Mouse (Mus musculus): Measurements from ENCODE around the gene Rasgef1a.

Gene Rasgef1a

DNA sequence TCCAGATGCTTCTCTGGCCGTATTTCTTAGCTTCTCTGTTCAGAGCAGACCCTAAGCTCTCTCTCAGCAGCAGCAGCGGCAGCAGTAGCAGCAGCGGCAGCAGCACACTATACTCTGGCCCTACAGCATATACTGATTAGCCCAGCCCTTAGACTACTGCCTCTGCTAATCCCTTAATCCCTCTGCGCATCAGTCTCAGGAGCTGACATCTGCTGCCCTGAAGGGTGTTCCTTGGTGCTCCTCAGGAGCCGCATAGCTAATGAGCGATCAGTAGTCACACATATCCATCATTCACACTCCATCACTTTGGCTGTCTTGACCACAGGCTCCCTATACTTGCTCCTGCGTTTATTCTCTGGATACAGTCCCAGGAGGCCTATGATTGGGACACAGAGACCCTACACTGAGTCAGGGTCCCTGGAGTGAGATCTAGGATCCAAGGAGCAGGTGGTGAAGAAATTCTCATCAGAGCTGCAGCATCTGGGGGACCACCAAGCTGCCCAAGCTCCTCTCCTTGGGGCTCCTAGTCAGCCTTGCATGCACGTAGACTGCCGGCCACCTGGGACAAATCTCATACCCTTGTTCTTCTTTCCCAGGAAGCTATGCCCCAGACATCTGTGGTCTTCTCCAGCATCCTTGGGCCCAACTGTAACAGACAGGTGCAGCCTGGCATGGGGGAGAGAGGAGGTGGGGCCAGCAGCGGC is 68.7 kb downstream of the Rasgef1a start:
- ChIA-PET CTCF (interaction anchor here in 1 of 4 experiments (1.2 to 1.4 kb wide), 2 partner anchors 14 to 15 kb away, joined by 3 to 7 read pairs; no protein-coding TSS in a partner anchor), POLR2A (interaction anchor here in 1 of 4 experiments (0.6 to 1.1 kb wide), 3 partner anchors 12 to 764 kb away, joined by 3 to 6 read pairs (median 3); no protein-coding TSS in a partner anchor)

DNA sequence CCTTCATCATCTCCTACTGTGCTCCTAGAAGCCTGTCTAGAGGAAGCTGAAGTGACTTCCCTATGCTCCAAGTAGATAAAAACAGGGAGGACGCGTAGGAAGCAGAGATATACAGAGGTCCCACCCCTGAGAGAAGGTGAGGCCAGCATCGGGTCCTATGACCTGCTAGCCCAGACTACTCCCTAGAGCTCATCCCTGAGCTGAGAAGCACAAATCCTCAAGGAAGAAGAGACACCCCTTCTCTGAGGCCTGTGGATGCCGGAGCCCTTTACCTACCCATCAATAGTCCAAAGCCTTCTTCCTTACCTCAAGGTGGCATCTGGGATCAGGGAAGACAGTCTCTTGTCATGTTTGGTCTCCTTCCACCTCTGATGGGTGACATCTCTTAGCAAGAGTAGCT is 69.5 kb downstream of the Rasgef1a start:
- ChIA-PET CTCF (no interaction called here), POLR2A (interaction anchor here in 2 of 4 experiments (0.6 to 2.6 kb wide), 4 partner anchors 10 to 763 kb away, joined by 3 to 8 read pairs (median 4); no protein-coding TSS in a partner anchor)

DNA sequence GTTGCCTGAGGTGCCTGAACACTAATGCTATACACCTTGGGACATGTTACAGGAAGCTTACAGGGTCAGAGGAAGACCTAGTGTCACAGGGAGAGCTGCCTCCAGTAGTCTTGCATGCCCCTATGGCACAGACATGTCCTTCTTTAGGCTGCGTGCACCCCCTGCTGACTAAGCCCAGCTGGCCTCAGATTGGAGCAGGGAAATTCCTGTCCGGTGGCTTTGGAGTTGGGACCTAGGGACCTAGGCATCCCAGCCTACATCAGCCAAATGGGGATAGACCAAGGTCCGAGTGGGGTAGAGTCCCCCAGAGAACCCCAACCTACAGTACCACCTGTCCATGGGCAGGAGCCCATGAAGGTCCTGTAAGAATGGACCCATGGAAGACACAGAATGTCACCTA is 71.1 kb downstream of the Rasgef1a start:
- POLR2A ChIA-PET = interaction anchor here in 1 of 4 experiments (2.6 kb wide), 1 partner anchor 16 kb away, joined by 8 read pairs; no protein-coding TSS in a partner anchor
- CTCF ChIA-PET = interaction anchor here in 3 of 4 experiments (0.6 to 1.1 kb wide), 3 partner anchors 16 to 130 kb away, joined by 3 to 4 read pairs (median 3); no protein-coding TSS in a partner anchor

DNA sequence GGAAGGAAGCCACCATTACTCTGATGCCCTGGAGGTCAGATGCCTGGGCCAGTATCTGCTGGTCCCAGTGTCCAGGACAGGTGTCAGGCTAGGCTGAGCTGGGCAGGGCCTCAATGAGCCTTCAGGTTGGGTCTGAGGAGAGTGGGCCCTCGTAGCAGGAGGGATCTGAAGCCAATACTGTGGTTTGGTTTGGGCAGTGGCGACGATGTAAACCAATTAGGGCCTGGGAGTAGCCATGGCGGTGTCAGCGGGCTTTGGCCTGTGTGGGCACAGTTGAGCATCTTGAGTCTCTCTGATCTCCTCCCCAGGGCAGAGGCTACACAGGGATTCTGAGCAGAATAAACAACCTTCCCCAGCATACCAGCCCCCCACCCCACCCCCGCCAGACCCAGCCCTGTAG is 72.4 kb downstream of the Rasgef1a start:
- ChIA-PET CTCF (interaction anchor here in 3 of 4 experiments (0.6 to 1.2 kb wide), 4 partner anchors 13 to 38 kb away, joined by 3 to 8 read pairs (median 3); no protein-coding TSS in a partner anchor), POLR2A (interaction anchor here in 1 of 4 experiments (0.6 to 0.7 kb wide), 2 partner anchors 155 to 184 kb away, joined by 5 read pairs; no protein-coding TSS in a partner anchor)

DNA sequence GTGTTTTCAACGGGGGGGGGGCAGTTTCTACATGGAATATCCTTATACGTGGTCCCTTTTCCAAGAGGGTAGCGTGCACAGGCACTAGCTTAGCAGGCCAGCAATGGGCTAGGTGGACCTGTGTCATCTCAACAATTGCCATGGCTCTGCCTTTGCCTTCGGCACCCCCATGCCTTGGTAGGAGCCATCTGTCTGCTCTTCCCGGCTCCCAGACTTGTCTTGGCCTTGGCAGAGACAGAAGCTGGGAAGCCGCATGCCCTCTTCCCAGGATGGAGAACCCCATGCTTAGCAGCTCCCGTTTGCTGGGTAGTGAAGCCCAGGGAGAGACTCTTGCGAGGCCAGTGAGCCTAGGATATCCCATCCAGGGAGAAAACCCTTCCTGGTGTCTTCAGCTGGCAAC is 73.4 kb downstream of the Rasgef1a start:
- ChIA-PET CTCF (interaction anchor here in 2 of 4 experiments (0.6 to 1.9 kb wide), 3 partner anchors 20 to 253 kb away, joined by 5 to 6 read pairs (median 5); no protein-coding TSS in a partner anchor), POLR2A (interaction anchor here in 2 of 4 experiments (1.0 to 2.5 kb wide), 4 partner anchors 9 to 22 kb away, joined by 3 to 6 read pairs (median 4); no protein-coding TSS in a partner anchor)

DNA sequence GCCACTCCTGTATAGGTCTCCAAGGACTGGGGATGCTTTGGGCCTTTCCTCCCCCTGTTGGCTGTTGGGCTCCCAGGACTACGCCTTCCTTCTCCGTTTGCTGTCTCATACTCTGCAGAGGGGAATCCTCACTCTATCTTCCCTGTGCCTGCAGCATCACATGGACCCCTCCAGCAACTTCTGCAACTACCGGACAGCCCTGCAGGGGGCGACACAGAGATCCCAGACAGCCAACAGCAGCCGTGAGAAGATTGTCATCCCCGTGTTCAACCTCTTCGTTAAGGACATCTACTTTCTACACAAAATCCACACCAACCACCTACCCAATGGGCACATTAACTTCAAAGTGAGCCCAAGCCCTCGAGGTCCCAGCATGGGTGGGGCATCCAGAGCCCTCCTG is 76.7 kb downstream of the Rasgef1a start:
- ChIA-PET CTCF (interaction anchor here in 1 of 4 experiments (1.5 kb wide), 1 partner anchor 23 kb away, joined by 6 read pairs; no protein-coding TSS in a partner anchor), POLR2A (no interaction called here)

DNA sequence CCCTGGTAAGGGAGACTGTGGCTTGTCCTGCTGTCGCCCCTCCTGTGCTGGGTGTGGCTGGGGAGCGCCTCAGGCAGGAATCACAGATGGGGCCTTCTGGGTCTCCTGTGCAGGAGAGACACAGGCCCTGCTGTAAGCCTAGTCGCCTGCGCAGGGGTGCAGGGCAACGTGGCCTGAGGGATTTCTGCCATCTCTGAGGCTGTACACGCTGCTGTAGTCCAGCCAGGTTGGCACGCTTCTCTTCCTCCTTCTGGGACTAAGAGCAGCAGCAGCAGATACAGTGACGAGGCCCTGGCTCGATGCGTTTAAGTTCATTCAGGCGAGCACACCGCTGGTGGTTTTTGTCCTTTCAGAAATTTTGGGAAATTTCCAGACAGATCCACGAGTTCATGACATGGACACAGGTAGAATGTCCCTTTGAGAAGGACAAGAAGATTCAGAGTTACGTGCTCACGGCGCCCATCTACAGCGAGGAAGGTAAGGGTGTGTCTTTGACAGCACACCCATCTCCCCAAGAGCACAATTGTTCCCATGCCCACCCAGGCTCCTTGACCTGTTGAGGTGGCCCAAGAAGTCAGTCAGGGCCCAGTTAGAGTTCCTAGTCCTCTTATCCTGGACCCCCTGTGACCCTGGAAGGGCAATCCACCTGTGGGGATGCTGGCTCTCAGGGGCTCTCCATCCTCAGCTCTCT is 77.7 kb downstream of the Rasgef1a start:
- CTCF ChIA-PET = interaction anchor here in 1 of 4 experiments (1.5 kb wide), 1 partner anchor 24 kb away, joined by 6 read pairs; no protein-coding TSS in a partner anchor
- POLR2A ChIA-PET = interaction anchor here in 2 of 4 experiments (0.6 kb wide), 3 partner anchors 11 to 538 kb away, joined by 3 to 8 read pairs (median 3); no protein-coding TSS in a partner anchor

DNA sequence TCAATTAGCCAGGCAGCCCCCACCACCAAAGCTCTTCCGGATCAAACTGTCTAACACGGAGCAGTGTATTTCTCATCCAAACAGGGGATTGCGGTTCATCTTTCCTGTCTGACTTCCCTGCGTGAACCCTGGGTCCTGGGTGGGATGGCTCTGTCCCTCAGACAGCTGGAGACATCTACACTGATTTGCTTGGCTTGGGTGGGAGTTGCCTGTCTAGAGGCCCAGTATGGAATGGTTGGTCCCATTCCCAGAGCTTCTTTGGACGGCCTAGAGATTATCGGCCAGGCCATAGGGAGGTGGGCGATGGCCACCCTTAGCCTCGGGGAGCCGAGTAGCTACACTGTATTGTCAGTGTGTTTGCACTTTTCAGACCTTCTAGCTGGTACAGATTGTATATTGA is 79.6 kb downstream of the Rasgef1a start:
- CTCF ChIA-PET = interaction anchor here in 1 of 4 experiments (1.0 kb wide), 1 partner anchor 9 kb away, joined by 3 read pairs; no protein-coding TSS in a partner anchor

DNA sequence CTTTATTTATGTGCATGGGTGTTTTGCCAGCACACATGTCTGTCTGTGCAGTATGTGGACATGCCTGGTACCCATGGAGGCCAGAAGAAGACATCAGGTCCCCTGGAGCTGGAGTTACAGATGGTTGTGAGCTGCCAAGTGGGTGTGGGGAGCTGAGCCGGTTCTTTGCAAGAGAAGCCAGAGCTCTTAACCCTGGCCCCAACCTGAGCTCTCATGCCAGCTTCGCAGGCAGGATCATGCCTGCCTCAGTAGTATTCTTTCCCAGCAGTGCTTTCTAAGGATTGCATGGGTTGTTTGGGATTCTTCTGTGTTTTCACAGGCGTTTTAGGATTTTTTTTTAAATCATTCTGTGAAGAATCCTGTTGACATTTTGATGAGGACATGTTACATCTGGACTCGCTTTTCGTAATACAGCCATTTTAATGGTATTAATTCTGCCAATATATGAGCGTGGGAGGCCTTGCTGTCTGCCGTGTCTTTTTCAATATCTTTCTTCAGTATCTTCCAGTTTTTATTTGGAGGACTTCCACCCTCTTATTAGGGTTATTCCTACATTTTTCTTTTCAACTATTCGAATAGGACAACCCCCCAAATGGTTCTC is 86.6 kb downstream of the Rasgef1a start:
- ChIA-PET POLR2A (interaction anchor here in 3 of 4 experiments (0.6 to 2.8 kb wide), 3 partner anchors 32 to 321 kb away, joined by 4 to 19 read pairs (median 4); partner anchors contain the start of gene Bms1 (in 1 of the 3)), CTCF (interaction anchor here in 2 of 4 experiments (0.7 to 2.6 kb wide), 5 partner anchors 23 to 1965 kb away, joined by 3 to 30 read pairs (median 3); partner anchors contain the start of gene Bms1 (in 1 of the 2))

More for the DNA sequence above, 79.6 kb downstream of the Rasgef1a start:
- POLR2A ChIA-PET = interaction anchor here in 1 of 4 experiments (1.2 kb wide), 1 partner anchor 10 kb away, joined by 3 read pairs; no protein-coding TSS in a partner anchor

DNA sequence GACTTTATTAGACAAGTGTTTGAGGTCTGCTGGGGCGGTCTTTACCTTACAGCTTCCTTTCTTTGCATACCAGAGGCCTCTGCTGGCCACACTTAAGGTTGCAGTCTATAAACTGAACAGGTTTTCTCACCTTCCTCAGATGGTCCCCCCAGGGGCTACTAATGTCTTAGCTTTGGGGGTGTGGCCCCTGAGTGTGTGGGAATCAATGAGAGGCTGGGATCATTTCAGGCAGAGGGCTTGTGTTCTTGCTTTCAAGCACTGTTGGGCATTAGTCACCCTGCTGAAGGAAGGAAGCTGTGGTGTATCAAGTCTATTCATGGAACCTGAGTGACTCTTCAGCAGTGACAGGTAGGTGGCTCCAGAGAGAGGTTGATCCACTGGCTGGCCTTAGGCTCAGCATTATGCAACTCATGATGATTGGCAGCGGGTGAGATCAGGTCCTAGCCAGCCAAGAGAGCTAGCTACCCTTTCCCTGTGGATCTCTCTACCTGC is 88.1 kb downstream of the Rasgef1a start:
- ChIA-PET CTCF (interaction anchor here (0.5 to 2.6 kb wide), 28 partner anchors 9 to 424 kb away, joined by 3 to 44 read pairs (median 4); partner anchors contain the start of gene Bms1 (in 1 of the 4)), POLR2A (interaction anchor here (0.6 to 2.8 kb wide), 15 partner anchors 10 to 320 kb away, joined by 3 to 19 read pairs (median 3); partner anchors contain the start of genes Bms1 (in 1 of the 4) and Csgalnact2 (in 1 of the 4))

DNA sequence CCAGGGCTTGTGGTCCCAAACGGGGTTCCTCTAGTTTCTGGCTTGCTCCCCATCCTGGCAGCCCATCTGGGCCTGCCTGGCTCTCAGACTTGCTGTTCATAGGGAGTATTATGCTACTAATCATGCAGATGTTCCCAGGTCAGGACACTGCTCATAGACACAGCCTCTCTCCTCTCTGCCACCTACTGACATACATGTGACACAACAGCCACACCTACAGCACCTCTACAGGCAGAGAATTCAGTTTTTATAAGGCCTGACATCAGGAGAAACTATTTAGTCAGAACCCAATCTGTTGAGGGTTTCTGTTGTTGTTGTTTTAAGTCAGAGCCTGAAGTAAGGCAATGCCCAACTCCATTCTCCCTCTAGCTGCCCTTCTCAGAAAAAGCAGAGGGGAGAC is 100.6 kb downstream of the Rasgef1a start:
- ChIA-PET POLR2A (no interaction called here), CTCF (interaction anchor here in 1 of 4 experiments (0.6 kb wide), 1 partner anchor 1296 kb away, joined by 3 read pairs; no protein-coding TSS in a partner anchor)

DNA sequence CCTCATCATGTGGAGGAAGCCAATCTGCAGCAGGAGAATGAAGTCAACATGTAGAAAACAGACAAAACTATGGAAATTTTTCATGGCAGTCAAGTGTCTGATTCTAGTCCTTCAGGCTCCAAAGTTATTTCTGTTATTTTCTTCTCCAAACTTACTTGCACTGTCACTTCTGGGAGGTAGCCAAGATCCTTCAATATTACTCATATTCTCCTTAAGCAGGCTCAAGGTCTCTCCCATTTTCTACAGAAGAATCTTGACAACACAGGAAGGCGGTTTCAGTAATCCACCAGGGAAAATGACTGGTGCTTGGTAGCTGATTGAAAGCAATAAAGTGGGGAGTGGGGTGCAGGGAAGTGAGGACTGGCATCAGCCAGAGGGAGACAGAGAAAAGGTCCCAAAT is 111.5 kb downstream of the Rasgef1a start:
- ChIA-PET CTCF (interaction anchor here in 1 of 4 experiments (0.5 kb wide), 1 partner anchor 60 kb away, joined by 3 read pairs; no protein-coding TSS in a partner anchor), POLR2A (interaction anchor here in 1 of 4 experiments (2.7 kb wide), 1 partner anchor 16 kb away, joined by 7 read pairs; the partner anchor contains the start of gene Csgalnact2)

DNA sequence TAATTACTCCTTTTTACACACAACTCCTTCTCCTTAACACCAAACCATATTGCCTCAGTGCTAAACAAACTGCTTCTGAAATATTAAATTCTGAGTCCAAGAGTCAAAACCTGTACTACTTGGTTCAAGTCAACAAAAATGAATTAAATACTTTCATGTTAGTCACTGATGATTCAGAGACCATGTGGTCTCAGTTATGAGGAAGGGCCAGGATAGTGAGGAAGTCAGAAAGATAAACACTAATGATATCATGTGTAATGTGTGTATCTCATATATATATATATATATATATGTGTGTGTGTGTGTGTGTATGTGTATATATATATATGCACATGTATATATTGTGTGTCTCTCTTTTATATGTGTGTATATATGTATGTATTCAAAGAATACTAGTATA is 115.3 kb downstream of the Rasgef1a start:
- ChIA-PET CTCF (no interaction called here), POLR2A (interaction anchor here in 1 of 4 experiments (1.2 kb wide), 1 partner anchor 35 kb away, joined by 3 read pairs; no protein-coding TSS in a partner anchor)

DNA sequence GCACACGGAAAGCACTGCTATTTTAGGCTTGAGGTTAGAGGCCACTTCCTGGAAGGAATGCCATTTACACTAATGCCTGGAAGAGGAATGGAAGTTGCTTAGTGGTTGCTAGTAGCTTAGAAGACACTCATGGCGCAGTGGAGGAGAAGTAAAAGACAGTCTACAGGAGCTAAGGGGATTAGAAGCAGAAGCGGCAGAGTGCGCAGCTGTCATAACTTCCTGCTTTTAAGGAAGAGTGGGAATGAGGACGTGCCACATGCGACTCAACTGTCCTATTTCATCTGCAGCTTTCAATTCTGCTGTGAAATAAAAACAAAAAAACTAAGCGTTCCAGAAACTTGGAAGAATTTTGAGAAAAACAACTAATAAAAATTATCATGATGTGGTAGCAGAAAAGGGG is 116.0 kb downstream of the Rasgef1a start:
- ChIA-PET CTCF (no interaction called here), POLR2A (interaction anchor here in 2 of 4 experiments (0.7 to 1.2 kb wide), 2 partner anchors 12 to 34 kb away, joined by 3 read pairs; no protein-coding TSS in a partner anchor)

DNA sequence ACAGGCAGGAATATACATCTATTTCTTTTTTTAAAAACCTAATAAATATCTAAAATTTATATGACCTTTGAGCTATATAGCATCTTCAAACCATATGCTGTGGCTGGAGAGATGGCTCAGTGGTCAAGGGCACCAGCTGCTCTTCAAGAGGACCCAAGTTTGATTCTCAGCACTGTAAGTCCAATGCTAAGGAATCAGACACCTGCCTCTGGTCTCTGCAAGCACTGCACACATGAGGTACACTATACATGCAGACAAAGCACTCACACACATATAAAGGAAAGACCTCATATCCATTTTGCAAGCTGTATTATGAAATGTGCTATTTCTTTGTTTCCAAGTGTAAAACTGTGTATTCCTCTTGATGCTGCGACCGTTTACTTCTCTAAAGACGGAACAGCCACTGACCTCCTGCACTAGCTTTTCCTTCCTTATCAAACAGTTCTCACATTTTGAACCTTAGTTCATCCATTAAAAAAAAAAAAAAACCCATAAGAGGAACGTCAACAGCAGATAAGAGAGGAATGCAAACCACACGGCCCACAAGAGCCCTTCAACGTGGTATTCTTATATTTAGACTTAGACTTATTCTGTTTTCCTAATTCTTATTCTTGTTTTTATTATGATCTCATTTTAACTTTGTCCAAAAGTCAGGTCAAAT is 116.7 kb downstream of the Rasgef1a start:
- ChIA-PET POLR2A (interaction anchor here (0.6 to 1.2 kb wide), 4 partner anchors 11 to 260 kb away, joined by 3 to 4 read pairs (median 4); no protein-coding TSS in a partner anchor), CTCF (interaction anchor here in 2 of 4 experiments (0.7 to 1.1 kb wide), 2 partner anchors 63 to 131 kb away, joined by 3 to 8 read pairs; no protein-coding TSS in a partner anchor)

DNA sequence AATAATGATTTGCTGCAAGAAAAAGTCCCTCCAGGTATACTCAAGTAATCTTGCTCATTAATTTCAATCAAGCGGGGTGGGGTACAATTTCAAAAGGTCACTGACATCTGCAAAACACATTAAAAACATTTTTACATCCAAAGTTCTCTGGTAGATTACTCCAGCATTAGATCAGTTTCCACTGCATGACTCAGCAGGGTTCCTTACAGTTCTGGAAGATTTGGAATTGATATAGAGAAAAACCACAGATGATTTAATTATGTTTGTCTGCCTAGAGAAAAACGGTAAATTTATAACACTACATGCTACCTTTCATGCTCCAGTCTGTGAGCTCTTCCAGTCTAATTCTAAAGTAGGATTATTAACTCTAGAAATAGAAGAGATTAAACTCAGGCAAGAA is 118.8 kb downstream of the Rasgef1a start:
- CTCF ChIA-PET = interaction anchor here in 1 of 4 experiments (0.6 kb wide), 1 partner anchor 1322 kb away, joined by 9 read pairs; no protein-coding TSS in a partner anchor
- POLR2A ChIA-PET = no interaction called here

DNA sequence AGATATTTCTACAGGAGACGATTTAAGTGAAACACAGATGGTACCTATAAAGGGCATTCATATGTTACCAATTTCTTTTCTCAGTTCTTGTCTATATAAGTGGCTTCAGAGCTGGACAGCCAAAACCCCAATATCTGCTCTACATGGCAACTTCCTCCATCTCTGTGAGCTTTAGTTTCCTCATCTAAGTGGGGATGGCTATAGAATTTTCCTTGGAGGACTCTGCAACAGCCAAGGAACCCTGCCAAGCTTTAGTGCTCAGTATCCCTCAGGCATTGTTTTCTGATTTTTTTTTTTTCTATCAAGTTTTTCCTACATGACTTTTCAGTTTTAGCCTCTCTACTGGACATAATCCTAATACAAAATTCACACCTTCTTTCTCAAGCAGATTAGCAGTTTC is 123.2 kb downstream of the Rasgef1a start:
- POLR2A ChIA-PET = interaction anchor here in 2 of 4 experiments (1.1 to 1.3 kb wide), 2 partner anchors 284 to 285 kb away, joined by 3 read pairs; partner anchors contain the start of gene Bms1 (in 2 of the 2)

More for the DNA sequence above, 123.2 kb downstream of the Rasgef1a start:
- CTCF ChIA-PET = no interaction called here
